Mouse (Mus musculus) kidney, postnatal 0 days (tissue): ENCODE data around the gene Znrf1. TPM values are rescaled to one million over a fixed set of nuclear protein-coding genes. Genes with fewer than 3 reads are reported as not detected.

Source experiments
- ATAC-seq: fragments of 200-750 bp; cut with Nextera tagmentation; replicated peaks from 2 replicates; pipeline ENCODE4 v1.8.0; 2017; ENCODE audit warnings: low read depth, moderate number of reproducible peaks, moderate TSS enrichment, moderate library complexity; ENCODE audit not compliant: low FRiP score
- DNase-seq: peaks from one replicate; pipeline ENCODE4 v3.0.0-alpha.2; 2016; ENCODE audit warnings: low spot score
- H3K27ac ChIP-seq: fragments of 300-500 bp; sonication (generic); 2 replicates; pipeline ENCODE4 v1.5.1; 2014; ENCODE audit warnings: mild to moderate bottlenecking
- H3K27me3 ChIP-seq: fragments of 300-500 bp; sonication (generic); 2 replicates; pipeline ENCODE4 v1.6.1; 2014; ENCODE audit warnings: low read length, mixed read lengths; ENCODE audit not compliant: insufficient read depth
- H3K36me3 ChIP-seq: fragments of 300-500 bp; sonication (generic); 2 replicates; pipeline ENCODE4 v1.6.1; 2014; ENCODE audit warnings: low read length, mixed read lengths; ENCODE audit not compliant: insufficient read depth
- H3K4me1 ChIP-seq: fragments of 300-500 bp; sonication (generic); replicated peaks from 2 replicates; pipeline ENCODE4 v1.6.1; 2014; ENCODE audit warnings: antibody characterized with exemption, low read length, mixed read lengths; ENCODE audit not compliant: insufficient read depth
- H3K4me2 ChIP-seq: fragments of 300-500 bp; sonication (generic); 2 replicates; pipeline ENCODE4 v1.6.1; 2014; ENCODE audit warnings: mild to moderate bottlenecking, low read length, moderate library complexity, mixed read lengths
- H3K4me3 ChIP-seq: fragments of 300-500 bp; sonication (generic); replicated peaks from 2 replicates; pipeline ENCODE4 v1.5.1; 2014; ENCODE audit warnings: low read depth, low read length
- H3K9ac ChIP-seq: fragments of 300-500 bp; sonication (generic); 2 replicates; pipeline ENCODE4 v1.6.1; 2014; ENCODE audit warnings: low read depth, low read length
- H3K9me3 ChIP-seq: fragments of 300-500 bp; sonication (generic); replicated peaks from 2 replicates; pipeline ENCODE4 v1.6.1; 2016; ENCODE audit warnings: low read length, inconsistent platforms, mixed read lengths
- CTCF ChIP-seq: IDR thresholded peaks from 2 replicates; pipeline ENCODE4 v1.5.1; 2016; ENCODE audit warnings: antibody characterized with exemption, low read depth, mild to moderate bottlenecking, moderate library complexity
- WGBS: fragments of 180-500 bp; shearing (Covaris S2); extraction: QIAGEN DNeasy Blood & Tissue Kit; methylation state at CpG from one replicate; pipeline ENCODE4 v1.1.7; 2014; 5-methylcytosine and 5-hydroxymethylcytosine counted together
- polyA plus RNA-seq: library from polyadenylated mRNA; unstranded; fragments of >200 nt; fragmentation: Nextera tagmentation; extraction: Ambion mirVana; gene quantifications from 2 replicates; pipeline ENCODE4 v1.2.1, GENCODE M21; 2015

The Znrf1 gene
- polyA plus RNA-seq, 1 experiment from 2014 or later: 22.5 TPM

DNA sequence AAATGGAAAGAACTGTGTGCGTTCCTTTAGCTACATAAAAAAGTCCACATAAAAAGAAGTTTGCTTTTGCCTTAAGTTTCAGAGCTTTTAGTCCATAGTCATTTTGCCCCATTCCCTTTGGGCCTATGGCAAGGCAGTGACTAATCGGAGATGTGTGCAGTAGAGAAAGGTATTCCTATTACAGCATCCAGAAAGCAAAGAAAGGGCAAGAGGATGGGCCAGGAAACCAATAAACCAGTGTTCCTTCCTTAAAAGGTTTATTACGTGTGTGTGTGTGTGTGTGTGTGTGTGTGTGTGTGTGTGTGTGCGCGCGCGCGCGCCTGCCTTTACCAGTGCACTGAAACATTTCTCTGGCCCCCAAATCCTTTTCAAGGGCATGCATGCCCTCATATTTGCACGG is 35.8 kb downstream of the Znrf1 start:
- Histone ChIP-seq H3K27me3 (no peaks in the 10 kb centered on the region), H3K4me3 (no peak overlapping the region), H3K9ac (no peak overlapping the region), H3K4me2 (no peak overlapping the region), H3K27ac (no peak overlapping the region), H3K9me3 (no peaks in the 10 kb centered on the region), H3K36me3 (no peaks in the 10 kb centered on the region), H3K4me1 (0 out of 2 replicates have a peak, but pooled peaks cover 4% of the 10 kb centered on the region)
- no peak for TF ChIP-seq CTCF
- ATAC-seq: no peak
- 83% methylated on average over 10 of the region's 10 CpGs for WGBS
- no peak for DNase-seq

GRCm38 (mm10) chr8:111572431-111572830 is 36.5 kb downstream of the Znrf1 start:
- H3K4me2 ChIP-seq: no peak overlapping the region
- no peak for TF ChIP-seq CTCF
- 82% methylated on average over 2 of the region's 2 CpGs for WGBS
- H3K4me1 ChIP-seq: 0 out of 2 replicates have a peak, but pooled peaks cover 4% of the 10 kb centered on the region
- H3K9ac ChIP-seq: no peak overlapping the region
- ATAC-seq (no peak), DNase-seq (no peak)
- no peak overlapping the region for H3K4me3 ChIP-seq
- H3K27ac ChIP-seq: no peak overlapping the region
- no peaks in the 10 kb centered on the region for H3K9me3 ChIP-seq
- H3K27me3 ChIP-seq: no peaks in the 10 kb centered on the region
- H3K36me3 ChIP-seq: no peaks in the 10 kb centered on the region

- H3K36me3 ChIP-seq: no peaks in the 10 kb centered on the region
- H3K9ac ChIP-seq: no peak overlapping the region
- H3K4me1 ChIP-seq: no peaks in the 10 kb centered on the region
- H3K27ac ChIP-seq: no peak overlapping the region
- ATAC-seq (no peak), DNase-seq (no peak)
- no peaks in the 10 kb centered on the region for H3K27me3 ChIP-seq
- no peak overlapping the region for H3K4me2 ChIP-seq
- no peak overlapping the region for H3K4me3 ChIP-seq
- WGBS: 58% methylated on average over 8 of the region's 8 CpGs
- TF ChIP-seq CTCF: no peak
- no peaks in the 10 kb centered on the region for H3K9me3 ChIP-seq
Measured at GRCm38 (mm10) chr8:111573583-111573982, 37.7 kb downstream of the Znrf1 start.

DNA sequence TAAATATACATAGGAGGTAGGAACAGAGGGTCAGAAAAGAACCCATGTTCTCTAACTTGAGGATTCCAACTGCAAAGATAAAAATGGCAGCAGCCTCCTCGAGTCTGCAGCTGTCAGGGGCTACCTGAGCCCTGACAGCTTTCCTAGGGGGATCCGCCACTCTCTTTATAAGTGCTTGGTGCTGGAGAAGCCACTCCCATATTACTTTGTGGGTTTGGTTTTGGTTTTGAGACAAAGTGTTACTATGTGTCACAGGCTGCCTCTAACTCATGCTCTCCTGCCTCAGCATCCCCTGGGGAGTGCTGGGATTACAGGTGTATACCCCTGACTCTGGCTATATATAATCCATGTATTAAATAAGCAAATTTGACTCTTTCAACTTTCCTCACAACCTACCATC is 38.1 kb downstream of the Znrf1 start:
- no peak overlapping the region for H3K4me2 ChIP-seq
- no peaks in the 10 kb centered on the region for H3K27me3 ChIP-seq
- no peaks in the 10 kb centered on the region for H3K4me1 ChIP-seq
- ATAC-seq: no peak
- H3K9me3 ChIP-seq: no peaks in the 10 kb centered on the region
- H3K36me3 ChIP-seq: no peaks in the 10 kb centered on the region
- no peak overlapping the region for H3K9ac ChIP-seq
- no peak overlapping the region for H3K4me3 ChIP-seq
- 78% methylated on average over 2 of the region's 2 CpGs for WGBS
- H3K27ac ChIP-seq: no peak overlapping the region
- DNase-seq: no peak
- no peak for TF ChIP-seq CTCF

- Histone ChIP-seq H3K27me3 (no peaks in the 10 kb centered on the region), H3K9ac (no peak overlapping the region), H3K4me2 (no peak overlapping the region), H3K4me1 (no peaks in the 10 kb centered on the region), H3K4me3 (no peak overlapping the region), H3K36me3 (no peaks in the 10 kb centered on the region), H3K27ac (no peak overlapping the region), H3K9me3 (no peaks in the 10 kb centered on the region)
- no peak for TF ChIP-seq CTCF
- DNase-seq (no peak), ATAC-seq (no peak)
- WGBS: 93% methylated on average over 4 of the region's 4 CpGs
Measured at GRCm38 (mm10) chr8:111575492-111575891, 39.6 kb downstream of the Znrf1 start.

- no peaks in the 10 kb centered on the region for H3K36me3 ChIP-seq
- no peaks in the 10 kb centered on the region for H3K9me3 ChIP-seq
- DNase-seq (no peak), ATAC-seq (no peak)
- no peak overlapping the region for H3K4me2 ChIP-seq
- TF ChIP-seq CTCF: no peak
- no peaks in the 10 kb centered on the region for H3K4me1 ChIP-seq
- no peak overlapping the region for H3K4me3 ChIP-seq
- no peaks in the 10 kb centered on the region for H3K27me3 ChIP-seq
- H3K9ac ChIP-seq: no peak overlapping the region
- H3K27ac ChIP-seq: no peak overlapping the region
Measured at GRCm38 (mm10) chr8:111576501-111576900, 40.6 kb downstream of the Znrf1 start.

DNA sequence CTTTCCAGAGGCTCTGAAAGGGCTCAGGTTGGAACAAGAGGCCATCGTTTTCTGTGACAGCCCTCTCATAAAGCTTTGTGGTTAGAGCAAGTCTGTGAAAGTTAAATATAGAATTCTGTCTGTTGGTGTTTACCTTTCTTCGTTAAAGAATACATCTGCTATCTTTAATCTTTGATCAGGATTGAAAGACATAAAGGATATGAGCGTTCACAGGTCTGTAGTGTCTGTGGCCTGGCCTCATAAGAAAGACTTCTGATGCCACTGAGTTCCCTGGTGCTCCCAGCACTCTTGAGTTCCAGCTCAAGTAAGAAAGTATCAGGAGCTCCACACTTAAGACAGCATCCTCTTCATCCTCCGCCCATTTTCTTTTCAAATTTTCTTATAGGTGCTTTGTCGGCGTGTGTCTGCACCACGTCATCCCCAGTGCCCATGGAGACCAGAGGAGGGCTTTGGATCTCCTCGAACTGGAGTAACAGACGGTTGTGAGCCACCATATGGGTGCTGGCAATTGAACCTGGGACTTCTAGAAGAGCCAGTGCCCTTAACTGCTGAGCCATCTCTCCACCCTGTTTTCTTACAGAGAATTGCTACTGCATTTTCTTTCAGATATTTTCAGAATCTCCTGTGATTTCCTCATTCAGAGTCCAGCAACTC is 42.1 kb downstream of the Znrf1 start:
- DNase-seq (no peak), ATAC-seq (no peak)
- no peak overlapping the region for H3K27ac ChIP-seq
- 84% methylated on average over 9 of the region's 9 CpGs for WGBS
- H3K27me3 ChIP-seq: no peaks in the 10 kb centered on the region
- H3K4me3 ChIP-seq: no peak overlapping the region
- H3K9ac ChIP-seq: no peak overlapping the region
- no peaks in the 10 kb centered on the region for H3K36me3 ChIP-seq
- no peaks in the 10 kb centered on the region for H3K9me3 ChIP-seq
- no peaks in the 10 kb centered on the region for H3K4me1 ChIP-seq
- no peak for TF ChIP-seq CTCF
- no peak overlapping the region for H3K4me2 ChIP-seq
